Mouse (Mus musculus) bone marrow macrophage, adult 2 months (primary cell): ENCODE measurements around the gene D10Jhu81e. TPM values are rescaled to one million over a fixed set of nuclear protein-coding genes. Genes with fewer than 3 reads are reported as not detected.
"Not testable (repeated sequence)": the region's sequence is repeated elsewhere in the genome, so short reads cannot be mapped to it uniquely, and the experiment has no call there.

Experiments
- H3K27ac ChIP-seq: 2 replicates; pipeline ENCODE4 v1.5.1; 2012; ENCODE audit warnings: low read depth, low read length; ENCODE audit not compliant: insufficient read depth
- H3K4me1 ChIP-seq: 2 replicates; pipeline ENCODE4 v1.6.1; 2012; ENCODE audit warnings: low read length; ENCODE audit not compliant: control insufficient read depth, insufficient read depth
- H3K4me3 ChIP-seq: 2 replicates; pipeline ENCODE4 v1.5.1; 2012; ENCODE audit warnings: mild to moderate bottlenecking, low read length, moderate library complexity; ENCODE audit not compliant: insufficient read depth
- CTCF ChIP-seq: IDR thresholded peaks from 2 replicates; pipeline ENCODE4 v1.5.1; 2012; ENCODE audit warnings: low read depth, mild to moderate bottlenecking, low read length, moderate library complexity
- POLR2A ChIP-seq: IDR thresholded peaks from 2 replicates; pipeline ENCODE4 v1.6.1; 2012; ENCODE audit warnings: mild to moderate bottlenecking, low read depth, low read length, borderline replicate concordance
- polyA plus RNA-seq: library from polyadenylated mRNA; stranded (reverse); fragments of >200 nt; gene quantifications from 2 replicates; pipeline ENCODE4 v1.2.4, GENCODE M21; 2012; ENCODE audit not compliant: missing spikeins, insufficient read depth, insufficient read length

D10Jhu81e gene
- polyA plus RNA-seq, result 31.2 and 33.4 TPM in 2 replicates

- Histone ChIP-seq H3K27ac (no peak within 1 kb of the TSS), H3K4me1 (peaks cover 14% of the 10 kb centered on the region), H3K4me3 (peak within 1 kb of the TSS; percentile 74)
- TF ChIP-seq POLR2A, result no peak
- no peak for TF ChIP-seq CTCF
These were observed at the start of gene D10Jhu81e for GRCm38 (mm10) chr10:78169281-78170042. D10Jhu81e (minus strand) TSS chr10:78169782.

GRCm38 (mm10) chr10:78218576-78218975 lies 49.0 kb upstream of the D10Jhu81e start:
- TF ChIP-seq CTCF (no peak), POLR2A (no peak)
- Histone ChIP-seq H3K27ac (no peak overlapping the region), H3K4me3 (no peak overlapping the region), H3K4me1 (peaks cover 21% of the 10 kb centered on the region)

- 0 out of 2 replicates have a peak, but pooled peaks cover 2% of the 10 kb centered on the region for H3K4me1 ChIP-seq
- TF ChIP-seq CTCF (no peak), POLR2A (no peak)
- no peak overlapping the region for H3K4me3 ChIP-seq
- no peak overlapping the region for H3K27ac ChIP-seq
These were observed 46.9 kb upstream of the D10Jhu81e start for GRCm38 (mm10) chr10:78216376-78217083.

DNA sequence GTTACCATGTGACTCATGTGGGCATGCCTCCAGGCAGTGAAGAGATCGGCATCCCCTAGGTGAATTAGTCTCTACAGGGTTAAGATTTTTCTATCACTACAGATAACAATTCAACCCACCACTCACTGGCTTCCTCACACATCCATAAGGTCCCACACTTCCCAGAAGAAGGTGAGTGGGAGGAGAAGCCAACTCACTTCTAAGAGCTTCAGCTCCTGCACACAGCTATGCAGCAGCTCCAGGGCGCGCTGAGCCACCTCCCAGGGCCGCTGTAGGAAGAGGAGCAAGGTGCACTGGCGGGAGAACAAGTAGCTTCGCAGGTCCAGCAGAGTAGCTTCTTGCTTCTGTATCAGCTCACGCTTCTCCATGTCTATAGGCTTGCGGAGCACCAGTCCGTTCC lies 44.8 kb upstream of the D10Jhu81e start:
- H3K27ac ChIP-seq, result no peak overlapping the region
- no peaks in the 10 kb centered on the region for H3K4me1 ChIP-seq
- no peak overlapping the region for H3K4me3 ChIP-seq
- no peak for TF ChIP-seq POLR2A
- no peak for TF ChIP-seq CTCF

DNA sequence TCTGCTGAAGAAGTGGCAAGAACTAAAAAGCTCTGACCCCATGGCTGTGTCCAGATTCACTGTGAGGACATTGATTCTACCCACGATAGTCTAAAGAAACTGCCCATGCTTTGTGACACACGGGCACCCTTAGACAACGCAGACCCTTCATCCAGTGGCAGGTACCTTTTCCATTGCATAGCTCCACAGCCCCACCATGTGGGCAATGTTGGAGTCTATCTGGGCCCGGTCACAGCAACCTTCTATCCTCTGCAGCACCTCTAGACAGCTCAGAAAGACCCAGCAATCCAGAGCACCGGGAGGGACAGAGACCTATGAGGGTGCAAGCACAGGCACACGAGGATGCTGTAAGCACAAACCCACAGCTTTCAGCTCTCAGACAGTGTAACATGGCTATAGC lies 41.7 kb upstream of the D10Jhu81e start:
- Histone ChIP-seq H3K4me1 (no peaks in the 10 kb centered on the region), H3K4me3 (no peak overlapping the region), H3K27ac (no peak overlapping the region)
- TF ChIP-seq POLR2A (no peak), CTCF (no peak)

- no peaks in the 10 kb centered on the region for H3K4me1 ChIP-seq
- TF ChIP-seq POLR2A (no peak), CTCF (no peak)
- no peak overlapping the region for H3K4me3 ChIP-seq
- no peak overlapping the region for H3K27ac ChIP-seq
These were observed 31.6 kb upstream of the D10Jhu81e start for GRCm38 (mm10) chr10:78201182-78201581.

- Histone ChIP-seq H3K4me3 (no peak overlapping the region), H3K4me1 (no peaks in the 10 kb centered on the region), H3K27ac (no peak overlapping the region)
- TF ChIP-seq POLR2A (no peak), CTCF (no peak)
These were observed 23.4 kb upstream of the D10Jhu81e start for GRCm38 (mm10) chr10:78192933-78193332.

DNA sequence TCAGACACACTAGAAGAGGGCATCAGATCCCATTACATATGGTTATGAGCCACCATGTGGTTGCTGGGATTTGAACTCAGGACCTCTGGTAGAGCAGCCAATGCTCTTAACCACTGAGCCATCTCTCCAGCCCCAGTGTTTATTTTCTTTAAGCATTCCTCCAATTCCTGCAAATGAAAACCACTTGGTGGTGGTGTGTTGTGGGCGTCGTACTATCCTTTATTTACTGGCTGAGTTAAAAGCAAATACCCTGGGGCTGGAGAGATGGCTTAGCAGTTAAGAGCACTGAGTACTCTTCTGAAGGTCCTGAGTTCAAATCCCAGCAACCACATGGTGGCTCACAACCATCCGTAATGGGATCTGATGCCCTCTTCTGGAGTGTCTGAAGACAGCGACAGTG lies 16.5 kb upstream of the D10Jhu81e start:
- not testable (repeated sequence) for H3K4me3 ChIP-seq, H3K27ac ChIP-seq, H3K4me1 ChIP-seq

DNA sequence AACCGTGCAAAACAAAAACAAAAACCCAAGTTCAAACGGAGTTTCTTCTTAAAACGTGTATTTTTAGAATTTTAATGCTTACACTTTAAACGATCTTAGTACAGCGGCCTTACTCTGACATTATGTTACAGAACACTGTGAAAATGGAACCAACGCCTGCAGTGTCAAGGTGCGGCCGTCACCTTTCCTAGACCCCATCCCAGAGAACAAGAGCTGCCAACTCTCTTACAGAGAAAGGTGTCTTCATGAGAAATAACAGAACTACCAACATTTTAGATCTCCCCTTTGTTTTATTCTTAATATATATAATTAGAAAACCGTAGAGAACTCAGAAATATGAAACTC lies 15.8 kb upstream of the D10Jhu81e start:
- no peak for TF ChIP-seq POLR2A
- TF ChIP-seq CTCF, result no peak
- H3K4me3 ChIP-seq, result peak overlapping the region; percentile 96
- peak overlapping the region; percentile 56 for H3K27ac ChIP-seq
- H3K4me1 ChIP-seq, result peaks cover 7% of the 10 kb centered on the region
